Mouse (Mus musculus): Measurements from ENCODE around the gene Cyb5r4. TPM values are rescaled to one million over a fixed set of nuclear protein-coding genes. Genes with fewer than 3 reads are reported as not detected.
"Not testable (repeated sequence)": the region's sequence is repeated elsewhere in the genome, so short reads cannot be mapped to it uniquely, and the experiment has no call there.

Gene Cyb5r4
- polyA plus RNA-seq, 1 experiment from 2014 or later: 49.6 TPM

DNA sequence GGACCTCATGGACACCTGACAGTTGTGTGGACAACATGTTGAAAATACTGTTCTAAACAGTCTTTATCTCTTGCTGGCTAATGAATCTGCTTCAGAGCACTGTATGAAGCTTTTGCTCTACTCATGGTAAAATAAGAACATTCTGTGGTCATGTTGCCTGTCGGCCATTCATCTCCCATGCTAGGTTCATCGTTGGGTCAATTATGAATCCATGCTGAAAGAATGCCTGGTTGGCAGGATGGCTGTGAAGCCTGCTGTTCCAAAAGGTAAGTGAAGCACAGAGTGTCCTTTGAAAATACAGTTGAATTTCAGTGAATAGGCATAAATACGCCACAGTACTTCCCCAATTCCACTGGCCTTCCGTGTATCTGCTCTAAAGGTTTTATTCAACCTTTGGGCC, 10.4 kb downstream of the Cyb5r4 start:
- H3K4me3 ChIP-seq: no peak overlapping the region
- no peak overlapping the region for H3K9ac ChIP-seq

DNA sequence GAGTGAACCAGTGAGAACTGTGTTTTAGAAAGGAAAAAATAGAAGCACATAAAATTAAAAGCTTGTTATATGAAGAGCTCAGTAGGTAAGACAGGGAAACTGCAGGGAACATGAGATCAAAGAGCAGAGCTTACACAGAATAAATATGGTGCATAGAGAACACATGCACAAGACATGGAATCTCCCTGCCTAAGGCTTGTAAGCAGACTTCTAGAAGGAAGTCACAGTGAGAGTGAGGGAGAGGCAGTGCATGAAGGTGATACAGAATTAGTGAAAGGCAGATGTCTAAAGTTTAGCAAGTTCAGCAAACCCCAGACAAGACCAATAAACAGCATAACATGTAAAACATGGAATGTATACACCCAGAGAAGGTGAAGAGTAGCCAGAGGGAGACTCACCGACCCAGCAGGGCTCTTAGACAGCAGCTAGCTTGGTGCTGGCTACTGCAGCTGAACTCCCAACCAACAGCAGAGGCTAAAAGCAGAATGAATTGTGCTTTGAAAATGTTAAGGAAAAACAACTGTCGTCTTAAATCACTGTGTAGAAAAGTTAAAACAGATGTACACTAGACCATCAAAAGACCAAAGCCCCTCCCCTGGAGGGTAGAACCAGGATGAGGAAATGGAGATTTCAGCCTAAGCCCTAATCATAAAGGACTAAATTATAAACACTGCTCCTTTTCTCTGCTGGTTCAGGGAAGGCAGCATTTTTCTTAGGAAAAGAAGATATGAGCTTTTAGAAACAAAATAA, 13.2 kb downstream of the Cyb5r4 start:
- H3K9me3 ChIP-seq: no peaks in the 10 kb centered on the region
- WGBS: 5% methylated on average over 2 of the region's 2 CpGs
- no peaks in the 10 kb centered on the region; the same call in 1 of the 2 replicates for H3K36me3 ChIP-seq
- no peaks in the 10 kb centered on the region for H3K4me1 ChIP-seq
- no peak for ATAC-seq (ENCODE audit: insufficient number of reproducible peaks, low FRiP score, low TSS enrichment, low read depth)
- H3K27ac ChIP-seq: no peak overlapping the region
- no peak overlapping the region for H3K9ac ChIP-seq
- H3K4me2 ChIP-seq: no peak overlapping the region
- no peak overlapping the region for H3K4me3 ChIP-seq
- no peaks in the 10 kb centered on the region for H3K27me3 ChIP-seq

More for the DNA sequence above, 10.4 kb downstream of the Cyb5r4 start:
- 84% methylated on average over 4 of the region's 4 CpGs for WGBS
- Histone ChIP-seq H3K4me2 (no peak overlapping the region), H3K27ac (no peak overlapping the region), H3K4me1 (no peaks in the 10 kb centered on the region), H3K36me3 (no peaks in the 10 kb centered on the region; the same call in 1 of the 2 replicates), H3K9me3 (no peaks in the 10 kb centered on the region), H3K27me3 (no peaks in the 10 kb centered on the region)
- ATAC-seq (ENCODE audit: insufficient number of reproducible peaks, low FRiP score, low TSS enrichment, low read depth): no peak

GRCm38 (mm10) chr9:87049425-87049824, 27.6 kb downstream of the Cyb5r4 start:
- ATAC-seq (ENCODE audit: insufficient number of reproducible peaks, low FRiP score, low TSS enrichment, low read depth): no peak

DNA sequence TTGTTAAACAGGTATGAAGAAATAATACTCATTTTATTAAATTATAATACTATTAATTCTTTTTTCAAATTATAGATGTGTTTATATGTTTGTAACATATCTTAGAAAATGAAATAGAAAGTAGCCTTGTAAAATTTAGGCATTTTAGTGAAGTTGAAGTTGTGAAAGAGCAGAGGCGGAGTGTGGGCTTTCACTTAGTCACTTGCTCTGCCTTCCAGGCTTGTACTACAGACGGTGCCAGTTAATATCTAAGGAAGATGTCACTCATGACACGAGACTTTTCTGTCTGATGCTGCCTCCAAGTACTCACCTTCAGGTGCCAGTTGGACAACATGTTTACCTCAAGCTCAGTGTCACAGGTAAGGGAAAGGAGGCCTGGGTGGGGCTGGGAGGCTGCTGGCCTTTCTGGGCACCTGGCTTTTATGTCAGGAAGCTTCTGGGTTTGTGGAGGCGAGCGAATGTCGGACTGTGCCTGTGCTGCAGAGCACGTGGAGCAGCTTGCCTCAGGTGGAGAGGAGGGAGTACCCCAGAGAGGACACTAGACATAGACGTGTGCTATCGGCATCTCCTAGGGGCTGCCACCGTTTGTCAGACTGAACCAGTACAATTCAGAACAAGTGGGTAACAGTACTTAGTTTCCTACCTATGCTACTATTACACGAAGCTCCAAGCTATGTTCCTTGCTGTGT, 33.9 kb downstream of the Cyb5r4 start:
- Histone ChIP-seq H3K4me2 (no peak overlapping the region), H3K4me3 (no peak overlapping the region), H3K27me3 (no peaks in the 10 kb centered on the region), H3K9me3 (no peaks in the 10 kb centered on the region), H3K27ac (no peak overlapping the region), H3K4me1 (no peaks in the 10 kb centered on the region), H3K36me3 (peaks cover 8% of the 10 kb centered on the region), H3K9ac (no peak overlapping the region)
- 83% methylated on average over 11 of the region's 11 CpGs for WGBS
- ATAC-seq (ENCODE audit: insufficient number of reproducible peaks, low FRiP score, low TSS enrichment, low read depth): no peak

More at GRCm38 (mm10) chr9:87049425-87049824, 27.6 kb downstream of the Cyb5r4 start:
- Histone ChIP-seq H3K9ac (no peak overlapping the region), H3K27ac (no peak overlapping the region), H3K36me3 (no peaks in the 10 kb centered on the region), H3K27me3 (no peaks in the 10 kb centered on the region), H3K4me2 (no peak overlapping the region), H3K4me3 (no peak overlapping the region), H3K9me3 (no peaks in the 10 kb centered on the region), H3K4me1 (no peaks in the 10 kb centered on the region)
- WGBS: 67% methylated on average over 4 of the region's 4 CpGs

- Histone ChIP-seq H3K4me1 (no peaks in the 10 kb centered on the region), H3K36me3 (peaks cover 16% of the 10 kb centered on the region), H3K4me3 (no peak overlapping the region), H3K9ac (no peak overlapping the region), H3K9me3 (no peaks in the 10 kb centered on the region), H3K4me2 (no peak overlapping the region), H3K27ac (no peak overlapping the region), H3K27me3 (no peaks in the 10 kb centered on the region)
- ATAC-seq (ENCODE audit: insufficient number of reproducible peaks, low FRiP score, low TSS enrichment, low read depth): no peak
- 79% methylated on average over 5 of the region's 5 CpGs for WGBS
Measured at GRCm38 (mm10) chr9:87062337-87062736, 40.5 kb downstream of the Cyb5r4 start.

DNA sequence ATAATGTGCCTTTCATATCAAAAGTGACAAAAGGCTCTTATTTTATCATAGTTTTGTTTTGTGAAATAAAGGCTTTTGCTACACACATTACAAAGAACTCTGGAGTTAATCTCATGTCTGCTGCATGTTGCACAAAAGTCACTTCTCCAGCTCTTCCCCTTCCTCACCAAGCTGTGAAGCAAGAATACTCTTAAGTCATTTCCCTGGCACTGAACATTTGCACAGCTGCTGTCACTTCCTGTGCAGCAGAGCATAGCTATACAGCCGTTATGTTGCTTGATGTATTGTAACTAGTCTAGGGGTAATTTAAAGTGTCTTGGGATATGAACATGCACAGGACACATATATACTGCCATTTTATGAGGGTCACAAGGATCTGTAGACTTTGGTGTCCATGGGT, 46.3 kb downstream of the Cyb5r4 start:
- Histone ChIP-seq H3K36me3 (peaks cover 30% of the 10 kb centered on the region), H3K4me1 (no peaks in the 10 kb centered on the region), H3K4me3 (no peak overlapping the region), H3K27ac (no peak overlapping the region), H3K27me3 (no peaks in the 10 kb centered on the region), H3K4me2 (no peak overlapping the region), H3K9ac (no peak overlapping the region), H3K9me3 (no peaks in the 10 kb centered on the region)
- WGBS: 78% methylated on average over 1 of the region's 1 CpGs
- no peak for ATAC-seq (ENCODE audit: insufficient number of reproducible peaks, low FRiP score, low TSS enrichment, low read depth)

- not testable (repeated sequence) for H3K9me3 ChIP-seq; ATAC-seq (ENCODE audit: insufficient number of reproducible peaks, low FRiP score, low TSS enrichment, low read depth); H3K4me1 ChIP-seq; H3K9ac ChIP-seq; H3K27me3 ChIP-seq; H3K4me3 ChIP-seq; H3K4me2 ChIP-seq; H3K27ac ChIP-seq
- H3K36me3 ChIP-seq: peaks cover 27% of the 10 kb centered on the region
- WGBS: 93% methylated on average over 3 of the region's 3 CpGs
Measured at GRCm38 (mm10) chr9:87071566-87071965, 49.8 kb downstream of the Cyb5r4 start.

- no peak for ATAC-seq (ENCODE audit: insufficient number of reproducible peaks, low FRiP score, low TSS enrichment, low read depth)
- WGBS: 13% methylated on average over 2 of the region's 2 CpGs
Measured at GRCm38 (mm10) chr9:87077919-87078318, 56.1 kb downstream of the Cyb5r4 start.

DNA sequence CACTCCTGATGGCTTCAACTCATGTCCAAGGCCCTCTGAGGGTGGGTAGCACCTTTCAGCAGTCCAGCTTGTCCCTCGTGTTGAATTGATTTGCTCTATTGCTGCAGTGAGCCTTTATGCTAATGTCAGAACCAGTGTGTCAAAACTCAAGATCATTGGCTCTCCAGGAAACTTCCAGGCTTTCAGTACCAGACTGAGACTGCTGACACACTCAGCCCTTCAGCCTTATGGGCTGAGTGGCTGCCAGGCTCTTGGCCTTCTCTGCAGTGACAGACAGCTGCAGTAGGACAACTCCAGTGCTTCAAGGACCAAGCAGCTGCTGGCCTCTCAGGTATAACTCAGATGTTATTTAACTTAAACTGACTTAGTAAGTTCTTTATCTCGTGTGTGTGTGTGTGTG, 57.7 kb downstream of the Cyb5r4 start:
- WGBS: 41% methylated on average over 2 of the region's 2 CpGs

More at GRCm38 (mm10) chr9:87077919-87078318, 56.1 kb downstream of the Cyb5r4 start:
- H3K27ac ChIP-seq: no peak overlapping the region
- H3K4me3 ChIP-seq: no peak overlapping the region
- no peak overlapping the region for H3K4me2 ChIP-seq
- H3K27me3 ChIP-seq: no peaks in the 10 kb centered on the region
- H3K9me3 ChIP-seq: no peaks in the 10 kb centered on the region
- H3K9ac ChIP-seq: no peak overlapping the region
- no peaks in the 10 kb centered on the region; the same call in 1 of the 2 replicates for H3K36me3 ChIP-seq
- no peaks in the 10 kb centered on the region for H3K4me1 ChIP-seq

GRCm38 (mm10) chr9:87086991-87087390, 65.2 kb downstream of the Cyb5r4 start:
- H3K9me3 ChIP-seq: no peaks in the 10 kb centered on the region
- no peak for ATAC-seq (ENCODE audit: insufficient number of reproducible peaks, low FRiP score, low TSS enrichment, low read depth)
- no peak overlapping the region for H3K4me2 ChIP-seq
- no peak overlapping the region for H3K27ac ChIP-seq
- WGBS: 73% methylated on average over 4 of the region's 4 CpGs
- no peak overlapping the region for H3K9ac ChIP-seq
- H3K36me3 ChIP-seq: no peaks in the 10 kb centered on the region
- no peaks in the 10 kb centered on the region for H3K27me3 ChIP-seq
- no peak overlapping the region for H3K4me3 ChIP-seq
- 0 out of 2 replicates have a peak, but pooled peaks cover 3% of the 10 kb centered on the region for H3K4me1 ChIP-seq

More for the DNA sequence above, 57.7 kb downstream of the Cyb5r4 start:
- no peak overlapping the region for H3K27ac ChIP-seq
- no peaks in the 10 kb centered on the region for H3K27me3 ChIP-seq
- H3K9ac ChIP-seq: no peak overlapping the region
- H3K4me1 ChIP-seq: no peaks in the 10 kb centered on the region
- H3K4me2 ChIP-seq: no peak overlapping the region
- ATAC-seq (ENCODE audit: insufficient number of reproducible peaks, low FRiP score, low TSS enrichment, low read depth): no peak
- no peaks in the 10 kb centered on the region for H3K9me3 ChIP-seq
- no peaks in the 10 kb centered on the region; the same call in 1 of the 2 replicates for H3K36me3 ChIP-seq
- H3K4me3 ChIP-seq: no peak overlapping the region

DNA sequence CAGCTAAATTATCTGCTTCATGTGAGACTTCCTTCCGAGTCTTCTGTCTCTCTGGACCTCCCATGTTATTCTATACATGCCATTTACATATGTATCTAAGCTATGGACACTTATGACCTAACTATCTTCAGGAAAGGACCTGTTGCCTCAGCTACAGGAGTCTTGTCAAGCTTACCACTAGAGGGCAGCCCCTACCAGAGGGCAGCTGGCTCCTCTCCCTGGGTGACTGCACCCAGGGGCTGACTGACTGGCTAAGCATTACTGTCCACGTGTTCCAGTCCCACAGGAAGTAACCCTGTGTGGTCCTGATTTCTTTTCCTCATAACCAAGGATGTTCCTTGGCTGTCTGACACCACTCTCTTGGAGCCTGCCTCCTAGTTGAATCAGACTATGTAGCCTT, 76.2 kb downstream of the Cyb5r4 start:
- ATAC-seq (ENCODE audit: insufficient number of reproducible peaks, low FRiP score, low TSS enrichment, low read depth): no peak
- Histone ChIP-seq H3K36me3 (no peaks in the 10 kb centered on the region), H3K27me3 (no peaks in the 10 kb centered on the region), H3K9ac (no peak overlapping the region), H3K4me3 (no peak overlapping the region), H3K27ac (no peak overlapping the region), H3K4me2 (no peak overlapping the region), H3K4me1 (no peaks in the 10 kb centered on the region), H3K9me3 (no peaks in the 10 kb centered on the region)
- 54% methylated on average over 2 of the region's 2 CpGs for WGBS

- Histone ChIP-seq H3K9ac (no peak overlapping the region), H3K9me3 (no peaks in the 10 kb centered on the region), H3K4me1 (no peaks in the 10 kb centered on the region), H3K4me3 (no peak overlapping the region), H3K27me3 (no peaks in the 10 kb centered on the region), H3K4me2 (no peak overlapping the region), H3K36me3 (no peaks in the 10 kb centered on the region), H3K27ac (no peak overlapping the region)
- 73% methylated on average over 5 of the region's 5 CpGs for WGBS
- ATAC-seq (ENCODE audit: insufficient number of reproducible peaks, low FRiP score, low TSS enrichment, low read depth): no peak
Measured at GRCm38 (mm10) chr9:87115019-87115418, 93.2 kb downstream of the Cyb5r4 start.
